Mouse (Mus musculus) MEL (cell line): ENCODE measurements around the gene Slc12a8.

Source experiments
- BHLHE40 ChIP-seq: IDR thresholded peaks from 2 replicates; pipeline ENCODE4 v1.6.1; 2012; ENCODE audit warnings: low read depth, mild to moderate bottlenecking, inconsistent platforms, low read length, improper control_type of control experiment, borderline replicate concordance
- CTCF ChIP-seq, 3 experiments: IDR thresholded peaks in 2 of 3; conservative IDR thresholded peaks in 1 of 3; 2 replicates each; pipeline ENCODE4 v1.5.1; 2011 to 2012; ENCODE audit warnings: low read length in 3 of 3, low read depth in 2 of 3, mild to moderate bottlenecking in 2 of 3, improper control_type of control experiment in 1 of 3, inconsistent platforms in 1 of 3, mixed read lengths in 1 of 3, moderate library complexity in 1 of 3; ENCODE audit not compliant: control insufficient read depth in 1 of 3, insufficient read depth in 1 of 3, poor library complexity in 1 of 3, severe bottlenecking in 1 of 3
- EP300 ChIP-seq, 2 experiments: IDR thresholded peaks; 2 replicates each; pipeline ENCODE4 v1.6.1; 2011; ENCODE audit warnings: improper control_type of control experiment in 2 of 2, low read length in 2 of 2, low read depth in 1 of 2, mild to moderate bottlenecking in 1 of 2
- ETS1 ChIP-seq: IDR thresholded peaks from 2 replicates; pipeline ENCODE4 v1.6.1; 2012; ENCODE audit warnings: low read depth, mild to moderate bottlenecking, inconsistent platforms, low read length, improper control_type of control experiment, moderate library complexity
- MAFK ChIP-seq: IDR thresholded peaks from 2 replicates; pipeline ENCODE4 v1.6.1; 2011; ENCODE audit warnings: low read depth, mild to moderate bottlenecking, low read length, improper control_type of control experiment, borderline replicate concordance
- MXI1 ChIP-seq: IDR thresholded peaks from 2 replicates; pipeline ENCODE4 v1.6.1; 2011; ENCODE audit warnings: mild to moderate bottlenecking, low read depth, low read length, improper control_type of control experiment
- NRF1 ChIP-seq: IDR thresholded peaks from 2 replicates; pipeline ENCODE4 v1.6.1; 2014; ENCODE audit warnings: low read depth, mild to moderate bottlenecking, inconsistent platforms, low read length, improper control_type of control experiment, moderate library complexity; ENCODE audit not compliant: poor library complexity, insufficient read depth, severe bottlenecking
- POLR2A ChIP-seq, 2 experiments: IDR thresholded peaks; 2 replicates each; pipeline ENCODE4 v1.6.1; 2011 to 2012; ENCODE audit warnings: low read length in 2 of 2, mild to moderate bottlenecking in 2 of 2, control low read depth in 1 of 2, improper control_type of control experiment in 1 of 2, low read depth in 1 of 2, moderate library complexity in 1 of 2; ENCODE audit not compliant: control insufficient read depth in 1 of 2, insufficient read depth in 1 of 2, poor library complexity in 1 of 2
- RCOR1 ChIP-seq: IDR thresholded peaks from 2 replicates; pipeline ENCODE4 v1.6.1; 2012; ENCODE audit warnings: low read depth, mild to moderate bottlenecking, inconsistent platforms, low read length, improper control_type of control experiment
- ZC3H11A ChIP-seq: IDR thresholded peaks from 2 replicates; pipeline ENCODE4 v1.6.1; 2012; ENCODE audit warnings: low read depth, mild to moderate bottlenecking, inconsistent platforms, low read length, improper control_type of control experiment
- ZKSCAN1 ChIP-seq: IDR thresholded peaks from 2 replicates; pipeline ENCODE4 v1.6.1; 2012; ENCODE audit warnings: low read depth, mild to moderate bottlenecking, inconsistent platforms, low read length, improper control_type of control experiment, moderate library complexity

DNA sequence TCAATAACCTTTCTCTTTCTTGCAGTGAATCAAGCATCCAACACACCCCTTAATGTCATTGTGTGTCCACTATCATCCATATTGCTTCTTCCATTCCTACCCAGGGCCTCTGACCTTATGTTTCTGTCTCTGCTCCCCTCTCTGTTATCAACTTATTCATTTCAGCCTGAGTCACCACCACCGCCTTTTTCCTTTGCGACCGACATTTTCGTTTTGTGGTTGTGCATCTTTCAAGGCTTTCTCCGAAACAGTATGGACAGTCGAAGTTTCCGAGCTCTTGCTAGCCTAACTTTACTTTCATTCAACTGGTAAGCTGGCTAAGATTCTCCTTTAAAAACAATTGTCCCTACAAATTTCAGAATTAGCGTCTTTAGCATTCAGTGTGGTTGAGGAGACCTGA is 84.2 kb downstream of the Slc12a8 start:
- TF ChIP-seq BHLHE40 (no peak), MXI1 (no peak), CTCF (IDR thresholded peaks at IDR 0.05 in 2 of 3, conservative IDR thresholded peaks at IDR 0.05 in 1 of 3; ENCODE audit: control insufficient read depth in 1 of 3, insufficient read depth in 1 of 3, low read depth in 2 of 3, low read length in 3 of 3, poor library complexity in 1 of 3, severe bottlenecking in 1 of 3) (no peak), POLR2A (IDR thresholded peaks at IDR 0.05; ENCODE audit: control insufficient read depth in 1 of 2, insufficient read depth in 1 of 2, low read depth in 1 of 2, low read length in 2 of 2, poor library complexity in 1 of 2) (no peak), ETS1 (no peak), RCOR1 (no peak), EP300 (IDR thresholded peaks at IDR 0.05; ENCODE audit: low read depth in 1 of 2, low read length in 2 of 2) (no peak), ZKSCAN1 (no peak), MAFK (no peak), ZC3H11A (no peak), NRF1 (no peak)
